Mouse (Mus musculus) ES-Bruce4 (cell line): Measurements from ENCODE around the gene Card14. TPM values are rescaled to one million over a fixed set of nuclear protein-coding genes. Genes with fewer than 3 reads are reported as not detected.

Experiments
- H3K27ac ChIP-seq: 2 replicates; pipeline ENCODE4 v1.5.1; 2012; ENCODE audit warnings: low read length, inconsistent platforms; ENCODE audit not compliant: insufficient read depth
- H3K27me3 ChIP-seq: 2 replicates; pipeline ENCODE4 v1.6.1; 2012; ENCODE audit warnings: mild to moderate bottlenecking, low read length, inconsistent platforms; ENCODE audit not compliant: control insufficient read depth, poor library complexity, insufficient read depth, severe bottlenecking
- H3K36me3 ChIP-seq: 2 replicates; pipeline ENCODE4 v1.6.1; 2012; ENCODE audit warnings: inconsistent platforms, mild to moderate bottlenecking, low read length, moderate library complexity; ENCODE audit not compliant: control insufficient read depth, poor library complexity, insufficient read depth, severe bottlenecking
- H3K4me1 ChIP-seq: one replicate; pipeline ENCODE4 v1.8.1; 2011; ENCODE audit warnings: low read length; ENCODE audit not compliant: control insufficient read depth, insufficient read depth
- H3K4me3 ChIP-seq: 2 replicates; pipeline ENCODE4 v1.5.1; 2011; ENCODE audit warnings: low read depth, mild to moderate bottlenecking, low read length
- H3K9ac ChIP-seq: 2 replicates; pipeline ENCODE4 v1.6.1; 2012; ENCODE audit warnings: low read depth, mild to moderate bottlenecking, inconsistent platforms; ENCODE audit not compliant: poor library complexity, severe bottlenecking
- H3K9me3 ChIP-seq: replicated peaks from 2 replicates; pipeline ENCODE4 v1.6.1; 2012; ENCODE audit warnings: mild to moderate bottlenecking, low read length, inconsistent platforms; ENCODE audit not compliant: control insufficient read depth, poor library complexity, insufficient read depth, severe bottlenecking
- CTCF ChIP-seq: IDR thresholded peaks from one replicate; pipeline ENCODE4 v1.8.1; 2011; ENCODE audit warnings: low read depth, low read length
- EP300 ChIP-seq: IDR thresholded peaks from 2 replicates; pipeline ENCODE4 v1.6.1; 2011; ENCODE audit warnings: low read depth, low read length; ENCODE audit not compliant: insufficient read depth
- POLR2A ChIP-seq: IDR thresholded peaks from one replicate; pipeline ENCODE4 v1.8.1; 2011; ENCODE audit warnings: low read length; ENCODE audit not compliant: insufficient read depth
- polyA plus RNA-seq: library from polyadenylated mRNA; stranded (reverse); fragments of >200 nt; gene quantifications from 2 replicates; pipeline ENCODE4 v1.2.4, GENCODE M21; 2011; ENCODE audit warnings: low read depth; ENCODE audit not compliant: missing spikeins, insufficient read depth, insufficient read length

Gene Card14
- polyA plus RNA-seq, 1 experiment, result not detected

DNA sequence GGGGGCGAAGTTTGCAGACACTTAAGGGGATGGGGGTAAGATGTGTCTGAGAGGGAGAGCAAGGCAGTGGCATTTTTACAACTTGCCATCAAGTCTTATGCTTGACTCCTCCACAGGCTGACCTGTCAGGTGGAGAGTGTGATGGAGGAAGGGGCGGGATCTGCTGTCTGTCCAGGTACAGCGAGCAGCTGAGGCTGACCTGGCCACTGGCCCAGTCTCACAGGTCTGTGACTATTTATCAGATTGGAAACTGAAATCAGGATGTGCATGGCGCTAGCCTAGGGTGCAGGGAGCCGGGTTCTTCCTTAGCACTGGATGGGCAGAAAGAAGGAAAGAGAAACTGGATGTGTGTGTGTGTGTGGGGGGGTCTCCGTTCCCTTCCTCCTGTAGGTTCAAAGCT, 86.6 kb downstream of the Card14 start:
- Histone ChIP-seq H3K4me3 (no peak overlapping the region), H3K4me1 (peaks cover 10% of the 10 kb centered on the region), H3K27ac (no peak overlapping the region), H3K27me3 (no peaks in the 10 kb centered on the region; the same call in 1 of the 2 replicates), H3K9me3 (no peaks in the 10 kb centered on the region), H3K36me3 (no peaks in the 10 kb centered on the region), H3K9ac (no peak overlapping the region)
- no peak for TF ChIP-seq CTCF
- TF ChIP-seq POLR2A, result no peak
- TF ChIP-seq EP300, result no peak

Other genes starting within 250 kb of the Card14 start
- gene Cbx4, start 221.5 kb upstream of the Card14 start, polyA plus RNA-seq, result 0.32 and 0.46 TPM in 2 replicates
- 15.8 and 15.9 TPM in 2 replicates for gene Tbc1d16, start 79.3 kb upstream of the Card14 start, polyA plus RNA-seq
- 4.1 and 8.1 TPM in 2 replicates for gene Ccdc40, start 79.2 kb upstream of the Card14 start, polyA plus RNA-seq
- 42.3 and 50.4 TPM in 2 replicates for gene Gaa, start 39.9 kb upstream of the Card14 start, polyA plus RNA-seq
- gene Eif4a3, start 7.7 kb upstream of the Card14 start, polyA plus RNA-seq, result 257 and 268 TPM in 2 replicates
- gene Sgsh, start 47.8 kb downstream of the Card14 start, polyA plus RNA-seq, result 3.3 and 4.0 TPM in 2 replicates
- gene Slc26a11, start 47.8 kb downstream of the Card14 start, polyA plus RNA-seq, result 9.2 and 10.0 TPM in 2 replicates
- 22.4 and 23.9 TPM in 2 replicates for gene Rnf213, start 85.3 kb downstream of the Card14 start, polyA plus RNA-seq
- 6.5 and 7.7 TPM in 2 replicates for gene Endov, start 183.6 kb downstream of the Card14 start, polyA plus RNA-seq
- 0.21 TPM in 1 of 2 replicates, not detected in the other for gene Nptx1, start 240.0 kb downstream of the Card14 start, polyA plus RNA-seq